Mouse (Mus musculus): Measurements from ENCODE around the gene Cbx2. TPM values are rescaled to one million over a fixed set of nuclear protein-coding genes. Genes with fewer than 3 reads are reported as not detected.

Gene Cbx2
- polyA plus RNA-seq (2014; fragmentation: Illumina TruSeq; extraction: RNeasy Lipid Tissue Mini Kit (QIAGEN cat#74804); ENCODE audit: low read depth, low replicate concordance): 0.32 TPM

GRCm38 (mm10) chr11:119022895-119023615 is at the start of gene Cbx2:
Gene Cbx2, plus strand, starts transcription at chr11:119022962.

GRCm38 (mm10) chr11:118987999-118988398 is 34.8 kb upstream of the Cbx2 start, which contains the start of gene Enpp7:
Gene Enpp7, plus strand, starts transcription at chr11:118988188.

GRCm38 (mm10) chr11:119040600-119041324 is 18.0 kb downstream of the Cbx2 start, which contains the start of gene Cbx8:
Gene Cbx8, minus strand, starts transcription at chr11:119040969.

Other genes starting within 250 kb of the Cbx2 start
- not detected for gene Rbfox3, start 111.4 kb upstream of the Cbx2 start, polyA plus RNA-seq (2014; fragmentation: Illumina TruSeq; extraction: RNeasy Lipid Tissue Mini Kit (QIAGEN cat#74804); ENCODE audit: low read depth, low replicate concordance)
- gene Enpp7, start 34.8 kb upstream of the Cbx2 start, polyA plus RNA-seq (2014; fragmentation: Illumina TruSeq; extraction: RNeasy Lipid Tissue Mini Kit (QIAGEN cat#74804); ENCODE audit: low read depth, low replicate concordance): not detected
- gene Cbx8, start 18.0 kb downstream of the Cbx2 start, polyA plus RNA-seq (2014; fragmentation: Illumina TruSeq; extraction: RNeasy Lipid Tissue Mini Kit (QIAGEN cat#74804); ENCODE audit: low read depth, low replicate concordance): 0.20 TPM
- gene Cbx4, start 63.3 kb downstream of the Cbx2 start, polyA plus RNA-seq (2014; fragmentation: Illumina TruSeq; extraction: RNeasy Lipid Tissue Mini Kit (QIAGEN cat#74804); ENCODE audit: low read depth, low replicate concordance): 2.6 TPM
- gene Tbc1d16, start 205.5 kb downstream of the Cbx2 start, polyA plus RNA-seq (2014; fragmentation: Illumina TruSeq; extraction: RNeasy Lipid Tissue Mini Kit (QIAGEN cat#74804); ENCODE audit: low read depth, low replicate concordance): 6.4 TPM
- gene Ccdc40, start 205.6 kb downstream of the Cbx2 start, polyA plus RNA-seq (2014; fragmentation: Illumina TruSeq; extraction: RNeasy Lipid Tissue Mini Kit (QIAGEN cat#74804); ENCODE audit: low read depth, low replicate concordance): not detected
- gene Gaa, start 244.9 kb downstream of the Cbx2 start, polyA plus RNA-seq (2014; fragmentation: Illumina TruSeq; extraction: RNeasy Lipid Tissue Mini Kit (QIAGEN cat#74804); ENCODE audit: low read depth, low replicate concordance): 0.24 TPM

Measured in kidney, adult 10 weeks (tissue).